Mouse (Mus musculus) lung, postnatal 0 days (tissue): ENCODE measurements around the gene Apobec3.

Experiments used
- CTCF ChIP-seq: IDR thresholded peaks from 2 replicates; pipeline ENCODE4 v1.5.1; 2016; ENCODE audit warnings: antibody characterized with exemption, mild to moderate bottlenecking
- EP300 ChIP-seq: IDR thresholded peaks from 2 replicates; pipeline ENCODE4 v1.6.1; 2016; ENCODE audit warnings: antibody characterized with exemption, mild to moderate bottlenecking, control low read depth

DNA sequence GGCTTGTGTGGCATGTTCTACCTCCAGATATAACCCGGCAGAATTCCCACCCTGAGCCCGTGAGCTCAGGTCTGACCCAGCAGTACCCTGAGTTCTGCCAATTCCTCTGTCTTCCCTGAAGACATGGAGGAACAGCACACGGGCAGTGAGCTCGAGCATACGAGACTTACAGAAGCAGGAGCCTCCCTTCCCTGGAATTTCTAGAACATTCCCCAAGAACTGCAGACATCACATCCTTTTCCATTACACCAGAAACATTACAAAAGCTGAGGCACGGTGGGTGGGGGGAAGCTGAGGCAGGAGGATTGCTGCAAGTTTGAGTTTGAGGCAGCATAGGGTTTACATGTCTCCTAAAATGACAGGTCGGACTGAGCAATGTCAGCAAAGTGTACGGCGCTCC is 31.6 kb upstream of the Apobec3 start:
- TF ChIP-seq CTCF (no peak), EP300 (no peak)
